Mouse (Mus musculus): ENCODE results near the gene Myh7.
A peak's percentile ranks its signal among the peaks of the same experiment; 100 is the strongest.
"Not testable (repeated sequence)": the region's sequence is repeated elsewhere in the genome, so short reads cannot be mapped to it uniquely, and the experiment has no call there.

The Myh7 gene

GRCm38 (mm10) chr14:55003878-55004855, 9.7 kb upstream of the Myh7 start:
- DNase-seq (ENCODE audit: low spot score in 2 of 2), result no peak

- DNase-seq (ENCODE audit: low spot score in 2 of 2), result no peak
Measured at GRCm38 (mm10) chr14:55002687-55003120, 8.3 kb upstream of the Myh7 start.

DNA sequence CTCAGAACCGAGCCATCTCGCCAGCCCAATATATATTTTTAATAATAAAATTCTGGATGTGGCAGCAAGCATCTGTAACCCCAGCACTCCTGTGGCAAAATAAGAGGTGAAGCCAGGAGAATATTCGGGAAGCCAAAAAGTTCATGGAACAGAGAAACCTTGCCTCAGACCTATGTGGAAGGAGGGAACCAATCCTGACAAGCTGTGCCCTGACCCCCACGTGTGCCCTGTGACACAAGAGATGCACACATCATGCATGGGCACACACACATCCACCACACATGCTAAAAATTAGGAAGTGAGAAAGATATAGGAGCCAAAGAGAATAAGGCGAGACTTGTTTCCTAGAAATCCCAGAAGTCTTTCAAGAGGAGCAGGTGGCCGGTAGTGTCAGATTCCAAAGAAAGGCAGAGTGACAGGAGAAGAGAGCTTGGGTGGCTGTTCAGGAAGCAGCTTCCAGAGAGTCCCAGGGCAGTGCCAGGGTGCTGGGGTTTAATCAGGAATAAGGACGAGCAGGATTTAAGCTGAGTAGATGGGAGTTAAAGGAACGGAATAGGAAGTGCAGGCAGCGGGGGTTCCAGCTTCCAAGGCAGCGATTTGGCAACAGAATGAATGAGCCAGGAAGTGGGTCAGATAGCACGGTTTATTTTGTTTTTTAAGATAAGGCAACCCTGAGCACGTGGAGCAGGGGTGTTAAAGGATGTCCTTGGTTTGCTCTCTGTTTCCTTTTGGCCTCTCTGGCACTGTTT, 7.7 kb upstream of the Myh7 start:
- DNase-seq (ENCODE audit: low spot score in 2 of 2), result no peak

DNA sequence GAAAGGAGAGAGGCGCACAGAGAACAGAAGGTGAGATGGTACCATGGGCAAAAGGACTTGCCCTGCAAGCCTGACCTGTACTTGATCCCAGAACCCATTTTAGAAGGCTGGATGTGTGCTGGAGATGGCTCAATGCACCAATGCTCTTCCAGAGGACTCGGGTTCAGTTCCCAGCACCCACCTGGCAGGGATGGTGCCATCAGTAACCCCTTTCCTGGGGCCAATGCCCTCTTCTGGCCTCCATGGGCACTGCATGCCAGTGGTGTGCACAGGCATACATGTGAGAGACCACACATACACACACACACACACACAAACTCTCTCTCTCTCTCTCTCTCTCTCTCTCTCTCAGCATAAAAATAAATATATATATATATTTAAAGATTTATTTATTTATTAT, 7.0 kb upstream of the Myh7 start:
- no peak for DNase-seq (ENCODE audit: low spot score in 2 of 2)

DNA sequence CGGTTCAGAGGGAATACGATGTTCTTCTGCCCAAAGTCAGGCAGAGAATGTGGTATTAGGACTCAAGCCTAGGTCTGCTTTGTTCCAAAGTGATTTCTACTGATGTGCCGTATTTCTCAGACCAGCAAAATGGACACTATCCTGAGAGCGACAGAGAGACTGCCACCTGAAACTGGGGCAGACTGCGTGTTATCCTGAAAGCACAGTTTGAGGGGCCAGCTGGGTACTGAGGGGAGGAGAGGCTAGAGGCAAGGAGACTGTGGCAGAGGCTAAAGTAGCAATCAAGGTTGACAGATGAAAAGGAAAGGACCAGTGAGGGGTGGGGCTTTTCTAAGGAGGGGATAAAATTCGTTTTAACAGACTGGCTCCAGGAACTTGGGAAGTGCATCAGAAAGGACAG, 6.4 kb upstream of the Myh7 start:
- no peak for DNase-seq (ENCODE audit: low spot score in 2 of 2)

DNA sequence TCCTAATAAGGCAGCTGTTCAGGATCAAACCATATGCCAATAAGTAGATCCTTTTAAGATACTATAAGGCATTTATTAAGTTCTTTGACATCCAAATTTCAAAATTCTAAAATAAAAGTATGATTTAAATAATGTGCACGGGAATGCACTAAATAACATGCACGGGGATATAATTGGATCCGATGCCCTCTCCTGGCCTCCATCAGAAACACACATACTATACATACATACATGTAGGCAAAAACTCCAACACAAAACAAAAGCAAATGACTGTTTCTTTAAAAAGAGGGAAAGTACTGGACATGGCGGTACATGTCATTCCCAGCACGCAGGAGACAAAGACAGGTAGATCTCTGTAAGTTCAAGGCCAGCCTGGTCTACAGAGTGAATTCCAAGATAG, 5.4 kb upstream of the Myh7 start:
- DNase-seq (ENCODE audit: low spot score in 2 of 2), result not testable (repeated sequence)

DNA sequence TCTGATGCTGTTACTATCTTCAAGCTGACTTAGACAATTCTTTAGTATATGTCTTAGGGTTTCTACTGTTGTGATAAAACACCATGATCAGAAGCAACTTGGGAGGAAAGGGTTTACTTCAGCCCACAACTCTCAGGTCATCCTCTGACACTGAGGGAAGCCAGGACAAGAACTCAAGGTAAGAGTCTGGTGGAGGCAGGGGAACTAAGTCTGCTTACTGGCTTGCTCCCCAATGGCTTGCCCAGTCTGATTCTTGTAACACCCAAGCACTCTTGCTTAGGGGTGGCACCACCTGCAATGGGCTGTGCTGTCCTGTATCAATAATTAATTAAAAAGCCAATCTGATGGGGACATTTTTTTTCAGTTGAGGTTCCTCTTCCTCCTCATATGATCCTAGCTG, 4.3 kb upstream of the Myh7 start:
- DNase-seq (ENCODE audit: low spot score in 2 of 2), result no peak

DNA sequence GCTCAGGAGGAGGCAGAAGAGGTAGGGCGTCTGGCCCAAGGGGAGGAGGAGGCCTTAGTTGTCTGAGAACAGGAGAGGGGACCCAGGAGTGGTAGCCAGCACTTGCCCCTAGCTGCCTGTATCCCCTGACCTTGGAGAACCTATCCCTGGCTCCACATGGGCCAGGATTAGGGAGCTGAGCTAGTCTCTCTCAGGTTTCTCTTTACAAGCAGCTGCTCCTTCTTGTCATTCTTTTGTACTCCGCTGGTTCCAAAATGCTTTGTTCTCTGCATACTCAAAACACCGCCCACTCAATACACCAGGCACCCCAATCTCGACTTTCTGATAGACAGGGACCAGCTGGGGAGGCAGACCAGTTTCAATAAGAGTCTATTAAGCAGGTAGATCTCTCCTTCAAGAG, 2.9 kb upstream of the Myh7 start:
- no peak for DNase-seq (ENCODE audit: low spot score in 2 of 2)

DNA sequence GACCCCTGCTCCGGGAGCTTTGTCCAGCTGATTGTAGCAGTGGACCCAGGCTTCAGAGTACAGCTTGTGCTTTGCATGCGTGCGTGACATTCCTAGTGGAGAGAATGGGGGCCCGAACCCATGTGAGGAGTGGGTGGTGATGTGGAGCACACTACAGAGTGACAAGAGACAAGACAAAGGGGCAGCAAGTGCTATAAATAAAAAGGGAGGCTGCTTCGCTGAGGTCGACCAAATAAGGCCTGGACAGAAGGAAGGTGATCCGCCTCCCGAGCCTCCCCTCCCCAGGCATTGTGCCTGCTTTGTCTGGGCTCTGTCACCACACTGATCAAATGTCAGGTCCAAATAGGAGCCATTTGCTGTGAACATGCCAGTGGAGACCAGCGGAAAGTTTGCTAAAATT, 2.4 kb upstream of the Myh7 start:
- DNase-seq (ENCODE audit: low spot score in 2 of 2), result no peak

DNA sequence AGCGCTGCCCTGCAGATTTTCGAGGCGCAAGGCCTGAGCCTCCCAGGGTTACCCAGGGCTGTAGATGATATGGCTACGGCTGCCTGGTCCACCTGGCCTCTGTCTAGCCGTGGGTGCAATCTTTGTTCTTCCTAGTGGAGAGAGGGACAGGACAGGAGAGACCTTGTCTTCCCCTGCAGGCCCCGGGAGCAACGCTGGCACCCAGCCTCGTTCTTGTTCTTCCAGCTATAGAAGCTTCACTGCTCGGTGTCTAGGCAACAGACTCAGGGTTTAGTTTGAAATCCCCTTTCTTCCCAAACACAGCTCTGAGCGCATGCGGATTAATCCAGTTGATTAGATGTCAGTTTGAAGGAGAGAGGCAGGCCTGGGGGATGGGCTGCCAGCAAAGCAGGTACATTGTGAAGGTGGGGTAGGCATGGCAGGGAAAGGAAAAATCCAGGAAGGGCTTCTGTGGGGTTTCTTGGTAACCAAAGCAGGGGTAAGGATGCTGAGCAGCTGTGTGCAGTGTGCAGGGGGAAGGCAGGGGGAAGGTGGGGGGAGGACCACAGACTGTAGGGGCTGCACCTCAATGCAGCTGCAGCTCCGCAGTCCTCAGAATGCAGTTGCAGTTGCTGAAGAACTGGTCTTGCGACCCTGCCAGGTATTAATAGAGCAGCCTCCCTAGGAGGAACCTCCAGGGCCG, 1.2 kb upstream of the Myh7 start:
- no peak for DNase-seq (ENCODE audit: low spot score in 2 of 2)

GRCm38 (mm10) chr14:54994869-54995186, 402 bp upstream of the Myh7 start:
- DNase-seq (ENCODE audit: low spot score in 2 of 2), result no peak

DNA sequence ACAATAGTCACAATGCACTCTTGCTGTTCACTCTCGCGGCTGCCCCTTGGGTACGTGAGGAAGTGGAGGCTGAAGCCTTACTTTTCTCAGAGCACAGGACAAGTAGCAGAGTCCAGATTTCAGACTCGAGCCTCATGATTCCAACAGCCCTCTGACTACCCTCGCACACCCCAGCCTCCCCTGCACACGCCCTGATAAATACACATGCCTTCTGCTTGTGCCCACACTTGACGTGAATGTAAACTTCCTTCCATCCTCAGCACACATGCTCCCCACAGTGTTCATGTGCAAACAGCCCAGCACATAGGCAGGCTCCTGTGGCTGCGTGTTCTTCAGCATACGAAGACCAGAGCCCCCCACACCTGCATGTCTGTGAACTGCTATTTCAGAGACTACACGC, 790 bp downstream of the Myh7 start:
- DNase-seq (ENCODE audit: low spot score in 2 of 2), result peak in 1 of 2 experiments; percentile 2

- no peak for DNase-seq (ENCODE audit: low spot score in 2 of 2)
Measured at GRCm38 (mm10) chr14:54992196-54992595, 2.2 kb downstream of the Myh7 start.

DNA sequence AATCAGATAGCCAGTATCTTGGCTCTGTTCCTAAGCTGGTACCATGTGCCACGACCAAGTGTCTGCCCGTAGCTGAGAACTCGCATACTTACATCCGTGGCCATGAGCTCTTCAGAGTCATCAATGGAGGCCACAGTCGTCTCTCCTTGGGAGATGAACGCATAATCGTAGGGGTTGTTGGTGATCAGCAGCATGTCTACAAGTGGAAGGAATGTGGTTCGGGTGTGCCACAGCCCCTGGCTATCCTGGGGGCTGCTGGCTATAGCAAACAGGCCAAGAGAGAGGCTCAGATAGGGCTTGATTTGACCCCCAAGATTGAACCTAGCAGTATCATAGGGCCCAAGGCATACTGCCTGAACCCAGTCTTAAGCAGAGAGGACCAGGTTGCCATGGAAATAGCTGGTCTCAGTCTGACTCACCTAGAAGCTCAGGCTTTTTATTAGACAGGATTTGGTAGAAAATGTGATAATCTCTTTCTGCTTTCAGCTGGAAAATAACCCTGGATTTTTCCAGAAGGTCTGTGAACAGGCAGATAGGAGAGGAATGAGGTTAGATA, 4.5 kb downstream of the Myh7 start:
- no peak for DNase-seq (ENCODE audit: low spot score in 2 of 2)

DNA sequence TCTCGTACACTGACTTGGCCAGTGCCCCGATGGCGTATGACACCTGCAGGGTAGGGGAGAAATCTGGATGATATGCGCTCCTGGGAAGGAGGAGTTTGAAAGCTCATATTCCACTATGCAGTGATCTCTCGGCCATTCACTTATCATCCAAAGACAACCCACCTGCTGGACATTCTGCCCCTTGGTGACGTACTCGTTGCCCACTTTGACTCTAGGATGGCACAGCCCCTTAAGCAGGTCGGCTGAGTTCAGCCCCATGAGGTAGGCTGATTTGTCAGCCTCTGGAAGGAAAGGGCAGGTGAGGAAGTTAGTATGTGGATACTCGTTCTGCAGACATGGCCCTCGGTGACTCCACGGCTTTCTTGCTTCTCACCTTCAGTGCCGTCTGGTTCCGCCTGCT, 5.5 kb downstream of the Myh7 start:
- DNase-seq (ENCODE audit: low spot score in 2 of 2), result no peak

DNA sequence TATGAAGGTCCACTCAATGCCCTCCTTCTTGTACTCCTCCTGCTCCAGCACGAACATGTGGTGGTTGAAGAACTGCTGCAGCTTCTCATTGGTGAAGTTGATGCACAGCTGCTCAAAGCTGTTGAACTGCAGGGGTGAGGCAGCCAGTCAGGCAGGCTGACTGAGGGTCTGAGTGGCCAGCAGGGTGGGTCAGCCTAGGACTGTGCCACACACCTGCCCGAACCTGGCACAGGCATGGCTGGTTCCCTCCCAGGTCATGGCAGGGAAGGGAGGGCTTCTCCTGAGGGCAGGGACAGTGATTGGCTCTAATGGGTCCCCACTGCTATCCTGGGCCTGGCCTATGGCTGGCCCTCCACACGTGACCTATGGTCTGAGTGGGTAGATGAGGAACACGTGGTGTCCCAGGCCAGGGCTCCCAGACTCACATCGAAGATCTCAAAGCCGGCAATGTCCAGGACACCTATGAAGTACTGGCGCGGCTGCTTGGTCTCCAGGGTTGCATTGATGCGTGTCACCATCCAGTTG, 6.0 kb downstream of the Myh7 start:
- not testable (repeated sequence) for DNase-seq (ENCODE audit: low spot score in 2 of 2)

DNA sequence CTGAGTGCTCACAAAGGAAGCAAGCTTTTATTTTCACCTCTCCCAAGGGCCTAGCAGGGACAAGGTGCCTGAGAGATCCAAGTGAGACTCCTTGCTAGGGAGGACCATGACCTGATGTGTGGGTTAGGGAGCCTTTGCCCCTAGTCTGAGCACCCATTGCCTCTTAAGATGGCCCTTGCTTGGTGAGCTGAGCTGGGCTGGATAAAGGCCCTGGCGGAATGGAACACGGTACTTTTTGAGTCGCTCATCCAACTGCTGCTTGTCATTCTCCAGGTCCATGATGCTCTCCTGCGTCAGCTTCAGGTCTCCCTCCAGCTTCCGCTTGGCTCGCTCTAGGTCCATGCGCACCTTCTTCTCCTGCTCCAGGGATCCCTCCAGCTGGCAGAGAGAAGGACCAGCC, 12.5 kb downstream of the Myh7 start:
- DNase-seq (ENCODE audit: low spot score in 2 of 2), result no peak

DNA sequence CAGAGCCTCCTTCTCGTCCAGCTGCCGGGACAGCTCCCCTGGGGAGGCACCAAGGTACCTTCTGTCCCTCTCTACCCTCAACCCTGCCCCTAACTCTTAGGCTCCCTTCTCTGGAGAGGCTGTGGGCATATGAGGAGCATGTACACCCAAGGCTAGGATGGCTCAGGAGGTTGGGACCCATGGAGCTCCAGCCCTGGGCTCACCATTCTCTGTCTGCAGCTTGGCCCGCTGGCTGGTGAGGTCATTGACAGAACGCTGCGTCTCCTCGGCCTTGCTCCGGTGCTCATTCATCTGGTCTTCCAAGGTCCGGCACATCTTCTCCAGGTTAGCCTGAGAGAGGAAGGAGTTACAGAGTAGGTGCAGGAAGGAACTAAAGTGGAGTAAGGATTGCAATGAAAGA, 15.8 kb downstream of the Myh7 start:
- DNase-seq (ENCODE audit: low spot score in 2 of 2), result no peak

DNA sequence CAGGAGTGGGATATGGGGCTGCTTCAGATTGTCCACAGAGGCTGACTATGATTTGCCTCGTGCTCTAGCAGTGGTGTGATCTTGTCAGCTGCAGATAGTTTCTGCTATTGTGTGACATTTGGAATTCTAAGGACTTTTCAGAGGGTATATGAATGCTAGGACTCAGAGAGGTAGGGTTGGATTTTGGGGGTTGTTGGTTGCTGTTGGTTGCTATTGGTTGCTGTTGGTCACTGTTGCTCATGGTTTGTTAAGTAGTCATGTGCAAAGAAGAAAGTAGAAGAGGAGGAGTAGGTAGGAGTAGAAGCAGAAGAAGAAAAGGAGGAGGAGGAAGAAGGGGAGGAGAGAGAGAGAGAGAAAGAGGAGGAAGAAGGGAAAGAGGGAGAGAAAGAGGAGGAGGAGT, 17.8 kb downstream of the Myh7 start, which contains the start of gene Gm17428:
Gene Gm17428, plus strand, starts transcription at position 301 of the 400 bp plus-strand sequence.
- no peak for DNase-seq (ENCODE audit: low spot score in 2 of 2)

DNA sequence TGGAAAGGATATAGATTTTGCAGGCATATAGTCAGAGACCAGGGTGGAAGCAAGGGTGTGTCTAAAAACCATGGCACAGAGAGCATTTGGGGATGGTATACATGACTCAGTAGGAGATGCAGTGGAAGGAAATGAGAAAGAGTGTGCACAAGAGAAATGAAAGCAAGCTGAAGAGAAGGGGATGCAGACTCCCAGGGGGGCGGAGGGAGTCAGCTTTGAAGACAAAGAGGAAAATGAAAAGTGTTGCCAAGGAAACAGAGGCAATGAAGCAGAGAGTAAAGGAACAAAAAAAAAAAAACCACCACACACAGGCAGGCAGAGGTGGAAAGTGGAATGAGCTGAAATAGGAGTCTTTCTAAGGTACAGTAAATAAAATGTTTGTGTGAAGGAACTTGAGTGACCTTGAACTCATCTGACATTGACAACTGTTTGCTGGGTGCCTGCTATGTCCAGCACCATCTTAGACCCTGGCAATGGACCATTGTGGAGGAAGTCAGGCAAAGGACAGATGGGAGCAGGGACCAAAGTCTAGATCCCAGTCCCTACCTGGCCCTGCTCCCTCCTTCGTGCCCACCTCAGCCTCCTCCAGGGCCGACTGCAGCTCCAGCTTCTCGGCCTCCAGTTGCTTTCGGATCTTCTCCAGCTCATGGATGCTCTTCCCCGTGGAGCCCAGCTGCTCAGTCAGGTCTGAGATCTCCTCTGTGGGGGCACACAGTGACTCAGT, 20.2 kb downstream of the Myh7 start:
- DNase-seq (ENCODE audit: low spot score in 2 of 2), result no peak

DNA sequence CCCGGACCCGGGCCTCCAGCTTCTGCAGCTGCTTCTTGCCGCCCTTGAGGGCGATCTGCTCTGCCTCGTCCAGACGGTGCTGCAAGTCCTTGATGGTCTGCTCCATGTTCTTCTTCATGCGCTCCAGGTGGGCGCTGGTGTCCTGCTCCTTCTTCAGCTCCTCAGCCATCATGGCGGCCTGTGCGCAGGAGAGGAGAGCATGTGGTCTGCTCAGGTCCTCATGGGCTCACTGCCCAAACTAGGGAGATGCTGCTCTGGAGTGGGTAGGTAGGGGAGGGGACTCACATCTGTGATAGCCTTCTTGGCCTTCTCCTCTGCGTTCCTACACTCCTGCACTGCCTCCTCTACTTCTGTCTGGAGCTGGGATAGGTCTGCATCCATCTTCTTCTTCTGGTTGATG, 21.6 kb downstream of the Myh7 start:
- DNase-seq (ENCODE audit: low spot score in 2 of 2), result not testable (repeated sequence)
